Mouse (Mus musculus) lung, embryonic 14.5 days (tissue): ENCODE data around the gene Olfr1121. TPM values are rescaled to one million over a fixed set of nuclear protein-coding genes. Genes with fewer than 3 reads are reported as not detected.
"Not testable (repeated sequence)": the region's sequence is repeated elsewhere in the genome, so short reads cannot be mapped to it uniquely, and the experiment has no call there.

Experiments
- ATAC-seq: fragments of 200-750 bp; cut with Nextera tagmentation; 2 replicates; pipeline ENCODE4 v1.8.0; 2017; ENCODE audit warnings: mild to moderate bottlenecking, moderate TSS enrichment, moderate library complexity; ENCODE audit not compliant: insufficient read depth
- DNase-seq: peaks from one replicate; pipeline ENCODE4 v3.0.0-alpha.2; 2015
- H3K27ac ChIP-seq: fragments of 300-500 bp; sonication (generic); 2 replicates; pipeline ENCODE4 v1.5.1; 2014; ENCODE audit warnings: low read depth, mild to moderate bottlenecking, moderate library complexity
- H3K27me3 ChIP-seq: fragments of 300-500 bp; sonication (generic); 2 replicates; pipeline ENCODE4 v1.6.1; 2014; ENCODE audit warnings: low read length, control low read depth; ENCODE audit not compliant: insufficient read depth
- H3K36me3 ChIP-seq: fragments of 300-500 bp; sonication (generic); 2 replicates; pipeline ENCODE4 v1.6.1; 2014; ENCODE audit warnings: control low read depth; ENCODE audit not compliant: insufficient read depth
- H3K4me1 ChIP-seq: fragments of 300-500 bp; sonication (generic); 2 replicates; pipeline ENCODE4 v1.6.1; 2014; ENCODE audit warnings: antibody characterized with exemption, control low read depth; ENCODE audit not compliant: insufficient read depth
- H3K4me2 ChIP-seq: fragments of 300-500 bp; sonication (generic); 2 replicates; pipeline ENCODE4 v1.6.1; 2014; ENCODE audit warnings: mild to moderate bottlenecking
- H3K4me3 ChIP-seq: fragments of 300-500 bp; sonication (generic); 2 replicates; pipeline ENCODE4 v1.5.1; 2014; ENCODE audit warnings: low read depth, low read length
- H3K9ac ChIP-seq: fragments of 300-500 bp; sonication (generic); 2 replicates; pipeline ENCODE4 v1.6.1; 2014
- H3K9me3 ChIP-seq: fragments of 300-500 bp; sonication (generic); 2 replicates; pipeline ENCODE4 v1.6.1; 2016; ENCODE audit warnings: low read depth, low read length, control low read depth
- CTCF ChIP-seq: IDR thresholded peaks from 2 replicates; pipeline ENCODE4 v1.5.1; 2016; ENCODE audit warnings: antibody characterized with exemption, low read depth
- WGBS: fragments of 180-500 bp; shearing (Covaris S2); extraction: QIAGEN DNeasy Blood & Tissue Kit; methylation state at CpG from one replicate; pipeline ENCODE4 v1.1.7; 2014; 5-methylcytosine and 5-hydroxymethylcytosine counted together
- polyA plus RNA-seq: library from polyadenylated mRNA; unstranded; fragments of >200 nt; fragmentation: Nextera tagmentation; extraction: Ambion mirVana; gene quantifications from 2 replicates; pipeline ENCODE4 v1.2.1, GENCODE M21; 2014

Gene Olfr1121
- not detected in 2 replicates for polyA plus RNA-seq

DNA sequence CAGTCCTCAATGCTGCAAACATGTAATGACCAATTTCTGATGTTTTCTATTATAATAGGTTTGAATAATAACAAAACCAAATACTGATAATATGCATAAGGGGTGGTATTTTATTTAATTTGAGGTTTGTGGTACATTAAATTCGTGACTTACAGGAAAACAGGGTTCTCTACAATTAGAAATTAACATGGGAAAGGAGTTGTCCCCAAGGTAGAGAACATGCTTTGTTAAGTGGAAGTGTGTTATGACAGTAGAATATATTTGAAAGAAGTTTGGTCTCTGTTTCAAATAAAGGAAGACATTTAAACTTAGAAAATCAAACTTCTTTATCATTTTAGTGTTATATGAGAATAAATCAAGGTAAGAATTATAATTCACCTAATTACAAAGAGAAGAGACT lies at the start of gene Olfr1121:
TSS of gene Olfr1121 (plus strand) at position 301 of the 400 bp plus-strand sequence.
- Histone ChIP-seq H3K4me1 (no peaks in the 10 kb centered on the region), H3K27me3 (no peaks in the 10 kb centered on the region), H3K9ac (no peak within 1 kb of the TSS), H3K4me2 (no peak within 1 kb of the TSS), H3K27ac (no peak within 1 kb of the TSS), H3K9me3 (no peaks in the 10 kb centered on the region), H3K36me3 (no peaks in the 10 kb centered on the region), H3K4me3 (no peak within 1 kb of the TSS)
- TF ChIP-seq CTCF: no peak
- WGBS: 22% methylated on average over 1 of the region's 1 CpGs
- DNase-seq: no peak
- no peak for ATAC-seq

DNA sequence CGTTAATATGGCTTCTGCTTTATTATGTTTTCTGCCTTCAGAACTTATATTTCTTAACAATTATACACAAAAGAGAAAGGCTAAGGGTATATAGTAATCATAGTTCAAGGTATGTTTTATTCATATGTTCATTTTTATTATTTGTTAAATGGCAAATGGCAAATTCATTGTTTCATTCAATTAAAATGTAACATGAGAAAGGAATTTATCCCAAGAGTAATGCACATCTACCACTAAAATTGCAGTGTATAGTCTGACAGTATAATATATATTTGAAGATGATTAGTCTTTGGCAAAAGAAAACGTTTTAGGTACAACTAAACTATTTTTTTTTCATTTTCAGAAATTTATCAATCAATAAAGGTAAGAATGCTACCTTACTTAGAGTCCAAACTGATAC lies 15.2 kb upstream of the Olfr1121 start, which contains the start of gene Olfr1120:
TSS of gene Olfr1120 (plus strand) at position 301 of the 400 bp plus-strand sequence.
- H3K4me1 ChIP-seq: no peaks in the 10 kb centered on the region
- H3K27me3 ChIP-seq: no peaks in the 10 kb centered on the region
- no peak within 1 kb of the TSS for H3K27ac ChIP-seq
- no peaks in the 10 kb centered on the region for H3K9me3 ChIP-seq
- no peak for TF ChIP-seq CTCF
- H3K9ac ChIP-seq: no peak within 1 kb of the TSS
- ATAC-seq: no peak
- no peaks in the 10 kb centered on the region for H3K36me3 ChIP-seq
- no peak within 1 kb of the TSS for H3K4me3 ChIP-seq
- 55% methylated on average over 2 of the region's 2 CpGs for WGBS
- no peak within 1 kb of the TSS for H3K4me2 ChIP-seq
- DNase-seq: no peak

DNA sequence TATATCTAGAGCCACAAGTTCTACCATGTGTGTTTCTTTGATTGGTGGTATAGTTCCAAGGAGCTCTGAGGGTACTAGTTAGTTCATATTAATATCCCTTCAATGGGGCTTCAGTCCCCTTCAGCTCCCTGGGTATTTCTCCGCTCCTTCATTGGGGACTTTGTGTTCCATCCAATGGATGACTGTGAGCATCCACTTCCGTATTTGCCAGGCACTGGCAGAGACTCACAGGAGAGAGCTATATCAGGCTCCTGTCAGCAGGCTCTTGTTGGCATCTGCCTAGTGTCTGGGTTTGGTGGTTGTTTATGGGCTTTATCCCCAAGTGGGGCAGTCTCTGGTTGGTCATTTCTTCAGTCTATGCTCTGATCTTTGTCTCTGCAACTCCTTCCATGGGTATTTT lies 9.6 kb upstream of the Olfr1121 start:
- H3K27me3 ChIP-seq, ATAC-seq, H3K27ac ChIP-seq, H3K4me2 ChIP-seq, H3K4me1 ChIP-seq, H3K9ac ChIP-seq, H3K9me3 ChIP-seq, DNase-seq, H3K36me3 ChIP-seq, H3K4me3 ChIP-seq: not testable (repeated sequence)
- WGBS: 90% methylated on average over 2 of the region's 2 CpGs

DNA sequence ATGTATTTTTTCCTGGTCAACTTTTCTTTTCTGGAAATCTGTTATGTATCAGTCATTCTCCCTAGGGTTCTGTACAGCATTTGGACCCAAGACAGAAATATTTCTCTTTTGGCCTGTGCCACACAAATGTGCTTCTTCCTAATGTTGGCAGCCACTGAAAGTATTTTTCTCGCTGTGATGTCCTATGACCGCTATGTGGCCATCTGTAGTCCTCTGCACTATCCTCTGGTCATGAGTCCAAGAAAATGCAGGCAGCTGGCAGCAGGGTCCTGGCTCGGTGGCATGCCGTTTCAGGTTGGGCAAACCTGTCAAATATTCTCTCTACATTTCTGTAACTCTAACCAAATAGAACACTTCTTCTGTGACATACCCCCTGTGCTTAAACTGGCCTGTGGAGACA lies 2.0 kb downstream of the Olfr1121 start:
- Histone ChIP-seq H3K36me3 (no peaks in the 10 kb centered on the region), H3K9ac (no peak overlapping the region), H3K4me2 (no peak overlapping the region), H3K9me3 (no peaks in the 10 kb centered on the region), H3K4me1 (no peaks in the 10 kb centered on the region), H3K27me3 (no peaks in the 10 kb centered on the region), H3K27ac (no peak overlapping the region), H3K4me3 (no peak overlapping the region)
- TF ChIP-seq CTCF: no peak
- WGBS: 80% methylated on average over 4 of the region's 4 CpGs
- no peak for DNase-seq
- ATAC-seq: no peak

DNA sequence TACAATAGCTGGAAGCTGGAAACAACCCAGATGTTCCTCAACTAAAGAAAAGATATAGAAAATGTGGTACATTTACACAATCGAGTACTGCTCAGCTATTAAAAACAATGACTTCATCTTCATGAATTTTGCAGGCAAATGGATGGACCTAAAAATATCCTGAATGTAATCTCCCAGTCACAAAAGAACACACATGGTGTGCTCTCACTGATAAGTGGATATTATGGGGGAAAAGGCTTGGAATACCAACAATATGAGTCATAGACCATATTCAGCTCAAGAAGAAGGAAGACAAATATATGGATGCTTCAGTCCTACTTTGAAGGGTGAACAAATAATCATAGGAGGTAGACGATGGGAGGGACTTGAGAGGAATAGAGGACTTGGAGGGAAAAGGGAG lies 14.2 kb downstream of the Olfr1121 start:
- Histone ChIP-seq H3K9ac (no peak overlapping the region), H3K4me1 (no peaks in the 10 kb centered on the region), H3K4me3 (no peak overlapping the region), H3K4me2 (no peak overlapping the region), H3K9me3 (no peaks in the 10 kb centered on the region), H3K27ac (no peak overlapping the region), H3K36me3 (no peaks in the 10 kb centered on the region), H3K27me3 (no peaks in the 10 kb centered on the region)
- 65% methylated on average over 2 of the region's 2 CpGs for WGBS
- ATAC-seq (no peak), DNase-seq (no peak)
- TF ChIP-seq CTCF: no peak

DNA sequence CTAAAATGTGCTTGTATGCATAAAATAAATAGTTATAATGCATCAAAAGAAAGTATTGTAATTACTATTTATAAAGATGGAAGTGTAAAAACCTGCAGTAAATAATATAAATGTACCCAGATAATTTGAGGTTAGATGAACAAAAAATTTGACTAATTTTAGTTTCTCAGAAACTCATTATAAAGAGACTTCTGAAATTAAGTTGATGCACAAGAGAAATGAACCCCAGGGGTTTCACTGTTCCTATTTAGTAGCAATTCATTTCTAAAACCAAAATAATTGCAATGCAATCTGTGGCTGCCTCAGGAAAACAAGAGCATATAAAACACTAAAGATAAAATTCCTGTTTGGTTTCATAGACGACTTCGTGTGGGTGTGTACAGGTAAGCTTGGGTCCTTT lies 15.9 kb downstream of the Olfr1121 start, which contains the start of gene Olfr1122:
TSS of gene Olfr1122 (plus strand) at position 301 of the 400 bp plus-strand sequence.
- Histone ChIP-seq H3K4me3 (no peak within 1 kb of the TSS), H3K27me3 (no peaks in the 10 kb centered on the region), H3K4me2 (no peak within 1 kb of the TSS), H3K9ac (no peak within 1 kb of the TSS), H3K4me1 (no peaks in the 10 kb centered on the region), H3K36me3 (no peaks in the 10 kb centered on the region), H3K9me3 (no peaks in the 10 kb centered on the region), H3K27ac (no peak within 1 kb of the TSS)
- no peak for DNase-seq
- ATAC-seq: no peak
- no peak for TF ChIP-seq CTCF
- 75% methylated on average over 2 of the region's 2 CpGs for WGBS

DNA sequence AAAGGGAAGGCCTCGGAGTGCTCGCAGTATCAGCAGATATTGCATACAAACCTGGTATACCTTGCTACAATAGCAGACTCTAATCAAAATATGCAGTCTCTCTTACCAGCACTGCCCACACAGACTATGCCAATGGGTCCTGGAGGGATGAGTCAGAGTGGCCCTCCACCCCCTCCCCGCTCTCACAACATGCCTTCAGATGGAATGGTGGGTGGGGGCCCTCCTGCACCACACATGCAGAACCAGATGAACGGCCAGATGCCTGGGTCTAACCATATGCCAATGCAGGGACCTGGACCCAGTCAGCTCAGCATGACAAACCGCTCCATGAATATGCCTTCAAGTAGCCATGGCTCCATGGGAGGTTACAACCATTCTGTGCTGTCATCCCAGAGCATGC lies 23.9 kb downstream of the Olfr1121 start:
- not testable (repeated sequence) for H3K27ac ChIP-seq, H3K4me3 ChIP-seq, DNase-seq, ATAC-seq, H3K27me3 ChIP-seq, H3K4me2 ChIP-seq, H3K36me3 ChIP-seq, H3K9me3 ChIP-seq, H3K4me1 ChIP-seq, H3K9ac ChIP-seq
- 91% methylated on average over 5 of the region's 5 CpGs for WGBS

DNA sequence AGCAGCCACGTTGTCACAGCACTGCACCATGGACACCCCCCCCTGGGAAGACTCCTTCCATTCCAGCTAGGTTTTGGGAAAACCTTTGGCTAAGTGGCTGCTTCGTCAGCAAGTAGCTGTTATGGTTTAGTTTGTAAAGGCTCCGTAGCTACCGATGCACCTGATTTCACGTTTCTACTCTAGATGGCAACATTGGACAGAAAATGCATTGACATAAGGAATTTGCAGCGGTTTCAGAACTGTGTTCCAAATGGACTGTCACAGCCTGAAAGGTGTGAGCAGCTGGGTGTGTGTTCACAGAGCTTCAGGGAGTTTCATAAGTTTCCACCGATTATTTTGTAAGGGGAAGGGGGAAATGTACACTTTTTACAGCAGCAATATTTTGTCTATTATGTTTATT lies 25.0 kb downstream of the Olfr1121 start:
- DNase-seq: peak; percentile 10
- 72% methylated on average over 7 of the region's 7 CpGs for WGBS
- H3K4me2 ChIP-seq, H3K9me3 ChIP-seq, ATAC-seq, H3K4me1 ChIP-seq, H3K4me3 ChIP-seq, H3K27ac ChIP-seq, H3K27me3 ChIP-seq, H3K36me3 ChIP-seq, H3K9ac ChIP-seq: not testable (repeated sequence)
